Mouse (Mus musculus): Measurements from ENCODE around the gene Angptl6.

Angptl6 gene

DNA sequence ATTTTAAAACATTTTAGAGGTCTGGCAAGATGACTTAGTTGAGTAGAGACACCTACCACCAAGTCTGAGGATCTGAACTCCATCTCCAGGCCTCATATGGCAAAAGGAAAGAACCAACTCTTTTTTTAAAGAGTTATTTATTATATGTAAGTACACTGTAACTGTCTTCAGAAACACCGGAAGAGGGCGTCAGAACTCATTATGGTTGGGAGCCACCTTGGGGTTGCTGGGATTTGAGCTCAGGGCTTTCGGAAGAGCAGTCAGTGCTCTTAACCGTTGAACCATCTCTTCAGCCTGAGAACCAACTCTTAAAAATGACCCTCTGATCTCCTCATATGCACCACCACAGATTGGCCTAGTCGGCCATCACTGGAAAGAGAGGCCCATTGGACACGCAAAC, 7.7 kb upstream of the Angptl6 start:
- in situ Hi-C loops (cut with MboI; ENCODE audit: low sequenced_read_pairs): no loop called here

DNA sequence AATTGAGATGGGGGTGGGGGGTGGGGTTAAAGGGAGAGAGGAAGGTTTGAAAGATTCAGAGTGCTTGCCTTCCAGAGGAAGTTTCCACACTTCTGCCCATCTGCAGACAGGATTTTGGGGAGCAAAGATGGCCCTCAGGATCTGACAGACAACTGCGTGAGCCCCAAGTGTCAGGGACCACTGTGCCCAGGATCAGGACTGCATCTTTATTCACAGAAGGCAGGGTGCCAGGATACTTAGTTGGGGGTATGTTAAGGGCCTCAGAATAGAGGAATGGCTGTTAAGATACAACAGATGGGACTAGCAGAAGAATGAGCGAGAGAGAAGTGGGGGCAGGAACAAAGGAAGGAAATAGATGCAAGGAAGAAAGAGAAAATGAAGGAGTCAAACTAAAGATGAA, 7.0 kb upstream of the Angptl6 start:
- in situ Hi-C loops (cut with MboI; ENCODE audit: low sequenced_read_pairs): no loop called here

- in situ Hi-C loops (cut with MboI; ENCODE audit: low sequenced_read_pairs): no loop called here
These were observed 839 bp downstream of the Angptl6 start for GRCm38 (mm10) chr9:20878710-20879065.

- in situ Hi-C loops (cut with MboI; ENCODE audit: low sequenced_read_pairs): no loop called here
These were observed 1.4 kb downstream of the Angptl6 start for GRCm38 (mm10) chr9:20878041-20878709.

DNA sequence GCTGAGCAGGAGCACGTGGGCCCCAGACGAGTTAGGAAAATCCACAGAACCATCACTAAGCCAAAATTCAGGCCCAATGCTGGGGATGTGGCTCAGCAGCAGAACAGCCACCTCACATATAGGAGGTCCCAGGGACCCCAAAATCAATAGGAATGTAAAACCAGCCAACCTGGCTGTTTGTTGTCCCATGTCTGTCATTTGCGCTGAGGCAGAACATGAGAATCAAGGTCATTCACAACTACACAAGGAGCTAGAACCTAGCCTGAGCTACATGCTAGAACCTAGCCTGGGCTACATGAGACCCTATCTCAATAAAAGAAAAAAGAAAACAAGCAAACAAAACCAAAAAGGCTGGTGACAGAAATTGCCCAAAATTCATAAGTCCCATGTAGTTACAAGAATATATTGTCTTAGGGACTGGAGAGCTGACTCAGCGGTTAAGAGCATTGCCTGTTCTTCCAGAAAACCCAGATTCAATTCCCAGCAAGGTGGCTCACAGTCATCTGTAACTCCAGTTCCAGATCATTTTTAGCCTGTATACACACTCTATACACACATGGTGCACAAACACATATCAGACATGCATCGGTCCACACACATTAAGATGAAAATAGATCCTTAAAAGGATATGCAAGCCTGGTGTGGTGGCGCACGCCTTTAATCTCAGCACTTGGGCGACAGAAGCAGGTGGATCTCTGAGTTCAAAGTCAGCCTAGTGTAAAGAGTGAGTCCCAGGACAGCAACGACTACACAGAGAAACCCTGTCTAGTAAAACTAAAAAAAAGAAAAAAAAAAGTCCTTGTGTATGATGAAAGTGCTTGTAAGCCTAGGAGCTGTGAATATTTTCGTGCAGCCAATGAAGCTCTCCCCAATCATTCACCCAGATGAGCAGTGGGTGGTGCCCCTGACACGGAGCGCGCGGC, 2.1 kb downstream of the Angptl6 start:
- in situ Hi-C loops (cut with MboI; ENCODE audit: low sequenced_read_pairs): no loop called here

DNA sequence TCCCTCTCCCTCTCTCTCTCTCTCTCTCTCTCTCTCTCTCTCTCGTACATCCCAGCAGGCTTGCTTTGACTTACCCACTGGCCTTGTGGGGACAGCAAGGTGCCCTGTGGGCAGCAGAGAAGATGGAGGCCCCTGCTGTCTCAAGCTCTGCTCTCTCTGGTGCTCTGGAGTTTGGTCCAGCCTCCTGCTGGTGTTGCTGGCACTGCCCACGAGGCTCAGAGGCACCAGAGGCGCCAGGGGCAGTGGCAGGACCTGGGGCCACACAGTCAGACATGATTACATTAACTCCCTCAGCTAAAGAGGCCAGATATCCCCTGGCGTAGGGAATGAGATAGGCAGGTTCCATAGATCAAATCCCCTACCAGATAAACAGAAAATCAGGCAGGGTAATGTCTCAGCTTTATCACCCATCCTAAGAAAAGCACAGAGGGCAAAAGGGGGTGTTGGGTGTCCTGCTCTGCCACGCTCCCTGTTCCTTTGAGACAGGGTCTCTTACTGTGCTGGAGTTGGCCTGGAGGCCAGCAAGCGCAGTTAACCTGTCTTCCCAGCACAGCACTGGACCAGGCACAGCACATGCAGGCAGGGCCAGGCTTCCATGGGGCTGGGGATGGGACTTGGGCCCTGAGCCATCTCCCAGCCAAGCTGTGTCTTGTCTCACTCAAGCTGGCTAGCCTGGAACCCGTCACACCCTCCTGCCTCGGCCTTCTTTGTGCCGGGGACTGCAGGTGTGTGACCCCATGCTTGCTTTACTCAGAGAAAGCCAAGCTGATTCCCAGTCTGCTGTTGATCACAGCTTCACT, 3.0 kb downstream of the Angptl6 start:
- in situ Hi-C loops (cut with MboI; ENCODE audit: low sequenced_read_pairs): no loop called here

DNA sequence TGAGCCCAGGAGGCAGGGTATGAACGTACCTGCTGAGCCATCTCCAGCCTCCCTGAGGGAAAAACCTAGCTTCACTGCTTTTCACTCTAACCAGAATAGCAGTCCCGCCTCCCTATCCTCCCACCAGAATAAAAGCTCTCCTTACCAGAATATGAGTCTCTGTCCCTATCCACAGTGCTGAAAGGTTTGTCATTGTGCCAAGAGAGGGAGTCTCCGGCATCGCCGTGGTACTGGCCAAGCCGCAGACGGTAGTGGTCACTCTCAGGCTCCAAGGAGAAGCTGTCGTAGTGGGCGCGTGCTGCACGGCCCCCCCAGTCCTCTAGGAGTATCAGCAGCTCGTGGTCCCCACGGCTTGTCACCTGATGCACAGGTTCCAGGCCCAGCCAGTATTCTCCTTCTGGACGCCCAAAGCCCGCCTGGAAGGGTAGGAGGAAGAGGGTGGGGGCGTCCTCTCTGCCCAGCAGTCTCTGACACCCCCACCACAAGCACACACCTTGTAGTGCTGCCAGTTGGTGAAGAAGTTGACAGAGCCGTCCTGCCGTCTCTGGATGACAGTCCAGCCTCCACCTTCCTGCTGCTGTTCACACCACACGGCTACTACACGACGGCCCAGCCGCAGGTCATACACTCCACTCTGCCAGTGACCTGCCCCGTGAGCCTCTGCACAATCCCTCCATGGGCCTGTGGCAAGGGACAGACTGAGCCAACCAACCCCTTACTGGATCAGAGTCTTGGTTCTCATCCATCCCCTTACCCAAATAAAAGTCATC, 4.3 kb downstream of the Angptl6 start:
- in situ Hi-C loops (cut with MboI; ENCODE audit: low sequenced_read_pairs): no loop called here

- in situ Hi-C loops (cut with MboI; ENCODE audit: low sequenced_read_pairs): no loop called here
These were observed 6.0 kb downstream of the Angptl6 start for GRCm38 (mm10) chr9:20873521-20873920.

DNA sequence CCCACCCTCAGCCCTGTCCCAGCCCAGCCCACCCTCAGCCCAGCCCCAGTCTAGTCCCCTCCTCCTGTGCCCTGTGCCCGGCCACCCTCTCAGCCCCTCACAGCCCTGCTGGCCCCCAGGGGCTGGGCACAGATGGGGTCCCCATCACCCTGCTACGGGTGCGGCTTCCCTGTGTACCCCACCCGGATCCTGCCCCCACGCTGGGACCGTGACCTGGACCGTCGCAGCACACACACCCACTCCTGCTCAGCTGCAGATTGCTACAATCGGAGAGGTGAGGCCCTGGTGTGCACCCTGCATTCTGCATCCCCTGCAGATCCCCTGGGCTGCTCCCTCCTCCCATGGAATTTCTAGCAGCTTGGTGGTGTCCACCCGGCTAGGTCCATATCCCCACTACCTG, 6.5 kb downstream of the Angptl6 start:
- in situ Hi-C loops (cut with MboI; ENCODE audit: low sequenced_read_pairs): no loop called here

GRCm38 (mm10) chr9:20870211-20871173, 9.0 kb downstream of the Angptl6 start:
- in situ Hi-C loops (cut with MboI; ENCODE audit: low sequenced_read_pairs): no loop called here

GRCm38 (mm10) chr9:20869246-20869645, 10.3 kb downstream of the Angptl6 start:
- in situ Hi-C loops (cut with MboI; ENCODE audit: low sequenced_read_pairs): no loop called here

DNA sequence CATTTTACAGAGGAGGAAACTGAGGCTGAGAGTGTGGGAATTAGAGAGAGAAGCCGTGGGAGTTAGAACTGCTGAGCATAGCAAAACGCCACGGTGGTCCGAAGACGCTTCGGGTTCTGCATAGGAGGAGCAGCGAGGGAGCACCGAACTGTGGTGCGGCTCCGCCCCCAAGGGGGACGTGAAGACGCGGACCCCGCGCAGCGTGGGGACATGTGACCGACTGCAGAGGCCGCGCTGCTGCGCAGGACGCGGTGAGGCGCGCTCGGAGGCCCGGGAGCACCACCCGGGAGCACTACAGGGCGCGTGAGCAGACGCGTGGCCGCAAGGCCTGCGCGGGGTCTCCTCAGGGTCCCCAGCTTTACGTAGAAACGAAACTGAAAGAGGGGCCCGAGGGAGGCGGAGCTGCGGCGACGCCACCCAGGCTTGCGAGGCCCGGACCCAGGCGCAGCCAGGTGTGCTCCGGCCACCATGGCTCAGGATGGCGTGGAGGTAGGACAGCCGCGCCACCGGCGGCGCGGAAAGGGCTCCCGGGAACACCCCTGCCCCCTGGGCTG, 11.0 kb downstream of the Angptl6 start, which contains the start of gene A230050P20Rik:
A230050P20Rik (plus strand) TSS at position 195 of the 554 bp plus-strand sequence.
- in situ Hi-C loops (cut with MboI; ENCODE audit: low sequenced_read_pairs): no loop called here

- in situ Hi-C loops (cut with MboI; ENCODE audit: low sequenced_read_pairs): no loop called here
These were observed 12.6 kb downstream of the Angptl6 start for GRCm38 (mm10) chr9:20866879-20867278.

GRCm38 (mm10) chr9:20862225-20862624, 17.3 kb downstream of the Angptl6 start:
- in situ Hi-C loops (cut with MboI; ENCODE audit: low sequenced_read_pairs): no loop called here

DNA sequence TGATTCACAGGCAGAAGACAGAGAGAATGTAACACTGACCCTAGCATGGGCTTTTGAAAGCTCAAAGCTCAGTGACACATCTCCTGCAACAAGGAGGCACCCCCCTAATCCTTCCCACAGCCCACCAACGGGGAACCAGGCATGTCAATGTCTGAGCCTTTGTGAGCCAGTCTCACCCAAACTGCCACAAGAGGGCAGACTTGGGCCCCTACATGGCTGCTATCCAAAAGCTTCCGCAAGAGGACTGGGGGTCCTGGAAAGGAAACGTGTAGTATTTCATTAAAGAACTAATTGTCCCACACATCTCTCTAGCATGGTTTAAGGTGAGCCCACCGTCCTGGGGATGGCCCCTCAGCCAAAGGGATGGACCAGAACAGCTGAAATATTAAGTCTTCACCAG, 17.7 kb downstream of the Angptl6 start:
- in situ Hi-C loops (cut with MboI; ENCODE audit: low sequenced_read_pairs): no loop called here

GRCm38 (mm10) chr9:20859926-20860325, 19.6 kb downstream of the Angptl6 start:
- in situ Hi-C loops (cut with MboI; ENCODE audit: low sequenced_read_pairs): no loop called here

- in situ Hi-C loops (cut with MboI; ENCODE audit: low sequenced_read_pairs): no loop called here
These were observed 22.4 kb downstream of the Angptl6 start for GRCm38 (mm10) chr9:20857131-20857530.

GRCm38 (mm10) chr9:20850179-20850578, 29.3 kb downstream of the Angptl6 start:
- in situ Hi-C loops (cut with MboI; ENCODE audit: low sequenced_read_pairs): no loop called here

- in situ Hi-C loops (cut with MboI; ENCODE audit: low sequenced_read_pairs): no loop called here
These were observed 36.9 kb downstream of the Angptl6 start for GRCm38 (mm10) chr9:20842670-20843069.
